Mouse (Mus musculus) embryonic fibroblast, embryonic 13.5 days (primary cell): Measurements from ENCODE around the gene Zfp202.

Experiments used
- CTCF ChIP-seq: IDR thresholded peaks from 2 replicates; pipeline ENCODE4 v1.5.1; 2011; ENCODE audit warnings: mild to moderate bottlenecking, control low read depth, low read length, moderate library complexity, borderline replicate concordance; ENCODE audit not compliant: insufficient read depth
- POLR2A ChIP-seq: IDR thresholded peaks from 2 replicates; pipeline ENCODE4 v1.6.1; 2011; ENCODE audit warnings: low read depth, mild to moderate bottlenecking, control low read depth, low read length, moderate library complexity

DNA sequence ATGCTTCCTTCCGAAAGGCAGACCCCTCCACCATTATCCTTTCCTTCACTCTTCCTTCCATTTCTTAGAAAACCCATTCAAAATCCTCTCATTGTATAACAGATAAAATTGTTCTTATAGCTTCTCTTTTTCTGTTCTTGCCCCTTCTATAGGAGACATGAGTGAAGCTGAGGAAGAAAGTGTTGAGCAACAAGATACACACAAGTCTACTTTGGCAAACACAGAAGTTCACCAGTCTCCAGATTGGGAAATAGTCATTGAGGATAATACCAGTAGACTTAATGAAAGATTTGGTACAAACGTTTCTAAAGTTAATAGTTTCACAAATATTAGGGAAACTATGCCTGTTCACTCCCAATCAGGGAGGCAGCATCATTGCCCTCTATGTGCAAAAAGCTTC is 18.6 kb downstream of the Zfp202 start:
- no peak for TF ChIP-seq CTCF
- no peak for TF ChIP-seq POLR2A
